Mouse (Mus musculus) C2C12 (cell line): ENCODE results near the gene Helq.

Experiments
- CEBPB ChIP-seq: IDR thresholded peaks from one replicate; pipeline ENCODE4 v1.6.1; 2011; ENCODE audit warnings: low read depth, mild to moderate bottlenecking, control low read depth, moderate library complexity
- CTCF ChIP-seq: IDR thresholded peaks from one replicate; pipeline ENCODE4 v1.5.1; 2011; ENCODE audit not compliant: control insufficient read depth, insufficient read depth, insufficient read length
- FOSL1 ChIP-seq: IDR thresholded peaks from one replicate; pipeline ENCODE4 v1.8.0; 2011; ENCODE audit warnings: mild to moderate bottlenecking, low read length; ENCODE audit not compliant: poor library complexity, insufficient read depth, severe bottlenecking
- MAX ChIP-seq: IDR thresholded peaks from one replicate; pipeline ENCODE4 v1.6.1; 2011; ENCODE audit warnings: mild to moderate bottlenecking, control low read depth
- MYOD1 ChIP-seq: IDR thresholded peaks from one replicate; pipeline ENCODE4 v1.6.1; 2011; ENCODE audit warnings: low read depth; ENCODE audit not compliant: control insufficient read depth, insufficient read length
- MYOG ChIP-seq: IDR thresholded peaks from one replicate; pipeline ENCODE4 v1.6.1; 2011; ENCODE audit not compliant: control insufficient read depth, insufficient read length; ENCODE audit errors: extremely low read depth
- USF1 ChIP-seq: IDR thresholded peaks from one replicate; pipeline ENCODE4 v1.6.1; 2011; ENCODE audit warnings: low read depth, mild to moderate bottlenecking, control low read depth, moderate library complexity

- no peak for TF ChIP-seq USF1
- TF ChIP-seq CTCF = no peak
- TF ChIP-seq MAX = no peak
- TF ChIP-seq MYOD1 = no peak
- no peak for TF ChIP-seq MYOG
- no peak for TF ChIP-seq CEBPB
- no peak for TF ChIP-seq FOSL1
These were observed 47.1 kb upstream of the Helq start, which contains the start of gene Gpat3 for GRCm38 (mm10) chr5:100845485-100845847.
